Mouse (Mus musculus) left cerebral cortex, adult 11 months (tissue): ENCODE measurements at regions not wholly inside any gene's neighbourhood (a gene's known extent, or its start where the extent isn't known, plus 50 kb on each side); places are given as distances from the start of the nearest gene placed in this dataset.

Experiments
- DNase-seq: peaks from one replicate; pipeline ENCODE4 v3.0.0; 2022; ENCODE audit warnings: low spot score

GRCm38 (mm10) chr9:23128018-23128369 is 94.9 kb upstream of the Bmper start:
- DNase-seq = no peak

GRCm38 (mm10) chr9:23134006-23134405 is 88.9 kb upstream of the Bmper start:
- DNase-seq = no peak

- DNase-seq = no peak
Observed at GRCm38 (mm10) chr9:23134421-23135118, 88.3 kb upstream of the Bmper start.

- DNase-seq = no peak
Observed at GRCm38 (mm10) chr9:23136511-23136910, 86.4 kb upstream of the Bmper start.

GRCm38 (mm10) chr9:23137682-23138210 is 85.1 kb upstream of the Bmper start:
- DNase-seq = no peak

- no peak for DNase-seq
Observed at GRCm38 (mm10) chr9:23139580-23140162, 83.2 kb upstream of the Bmper start.

GRCm38 (mm10) chr9:23144281-23144680 is 78.6 kb upstream of the Bmper start:
- no peak for DNase-seq

GRCm38 (mm10) chr9:23150338-23150737 is 72.5 kb upstream of the Bmper start:
- no peak for DNase-seq

- DNase-seq = no peak
Observed at GRCm38 (mm10) chr9:23150874-23151273, 72.0 kb upstream of the Bmper start.

GRCm38 (mm10) chr9:23151953-23152490 is 70.9 kb upstream of the Bmper start:
- DNase-seq = no peak

GRCm38 (mm10) chr9:23156820-23157570 is 65.9 kb upstream of the Bmper start:
- DNase-seq = no peak

- no peak for DNase-seq
Observed at GRCm38 (mm10) chr9:23158499-23158898, 64.4 kb upstream of the Bmper start.

- DNase-seq = no peak
Observed at GRCm38 (mm10) chr9:23161346-23161745, 61.5 kb upstream of the Bmper start.

GRCm38 (mm10) chr9:23167056-23167591 is 55.8 kb upstream of the Bmper start:
- no peak for DNase-seq

GRCm38 (mm10) chr9:23167716-23168115 is 55.2 kb upstream of the Bmper start:
- DNase-seq = no peak

- DNase-seq = no peak
Observed at GRCm38 (mm10) chr9:23168149-23168548, 54.7 kb upstream of the Bmper start.

GRCm38 (mm10) chr9:23171361-23171760 is 51.5 kb upstream of the Bmper start:
- DNase-seq = no peak
